Mouse (Mus musculus): ENCODE data around the gene Setdb1.
A peak's percentile ranks its signal among the peaks of the same experiment; 100 is the strongest.

Gene Setdb1

GRCm38 (mm10) chr3:95290156-95290555 lies 66.8 kb downstream of the Setdb1 start:
- no peak for DNase-seq

GRCm38 (mm10) chr3:95289419-95289818 lies 67.6 kb downstream of the Setdb1 start:
- DNase-seq: peak; percentile 75

GRCm38 (mm10) chr3:95287541-95287940 lies 69.5 kb downstream of the Setdb1 start:
- no peak for DNase-seq

GRCm38 (mm10) chr3:95286510-95286909 lies 70.5 kb downstream of the Setdb1 start:
- DNase-seq: no peak

GRCm38 (mm10) chr3:95286011-95286410 lies 71.0 kb downstream of the Setdb1 start:
- no peak for DNase-seq

- no peak for DNase-seq
These were observed 71.6 kb downstream of the Setdb1 start for GRCm38 (mm10) chr3:95285390-95285789.

GRCm38 (mm10) chr3:95284501-95285281 lies 72.3 kb downstream of the Setdb1 start:
- DNase-seq: no peak

GRCm38 (mm10) chr3:95284062-95284461 lies 72.9 kb downstream of the Setdb1 start:
- DNase-seq: no peak

GRCm38 (mm10) chr3:95283589-95283941 lies 73.4 kb downstream of the Setdb1 start:
- DNase-seq: no peak

- DNase-seq: peak; percentile 79
These were observed 74.0 kb downstream of the Setdb1 start for GRCm38 (mm10) chr3:95282865-95283588.

GRCm38 (mm10) chr3:95282381-95282864 lies 74.6 kb downstream of the Setdb1 start:
- no peak for DNase-seq

- DNase-seq: peak; percentile 99
These were observed 75.5 kb downstream of the Setdb1 start, which contains the start of the genes Mindy1 and Prune1 for GRCm38 (mm10) chr3:95281216-95282126. Gene Mindy1, plus strand, starts transcription at chr3:95281345. Gene Prune1, minus strand, starts transcription at chr3:95282076.

- no peak for DNase-seq
These were observed 76.3 kb downstream of the Setdb1 start for GRCm38 (mm10) chr3:95280747-95281146.

GRCm38 (mm10) chr3:95277149-95277551 lies 79.9 kb downstream of the Setdb1 start:
- no peak for DNase-seq

GRCm38 (mm10) chr3:95276428-95276934 lies 80.5 kb downstream of the Setdb1 start:
- DNase-seq: no peak

- no peak for DNase-seq
These were observed 81.8 kb downstream of the Setdb1 start for GRCm38 (mm10) chr3:95275161-95275560.

GRCm38 (mm10) chr3:95274453-95274852 lies 82.5 kb downstream of the Setdb1 start:
- DNase-seq: no peak
